Mouse (Mus musculus) neural tube, embryonic 12.5 days (tissue): ENCODE data around the gene Dcdc2a. TPM values are rescaled to one million over a fixed set of nuclear protein-coding genes. Genes with fewer than 3 reads are reported as not detected.

Experiments
- ATAC-seq: fragments of 200-750 bp; cut with Nextera tagmentation; 2 replicates; pipeline ENCODE4 v1.8.0; 2017; ENCODE audit warnings: low read depth, mild to moderate bottlenecking, moderate TSS enrichment, moderate library complexity; ENCODE audit not compliant: low FRiP score
- H3K27ac ChIP-seq: fragments of 300-500 bp; sonication (generic); 2 replicates; pipeline ENCODE4 v1.5.1; 2016
- H3K27me3 ChIP-seq: fragments of 300-500 bp; sonication (generic); replicated peaks from 2 replicates; pipeline ENCODE4 v1.6.1; 2016; ENCODE audit warnings: mild to moderate bottlenecking
- H3K36me3 ChIP-seq: fragments of 300-500 bp; sonication (generic); 2 replicates; pipeline ENCODE4 v1.6.1; 2016; ENCODE audit warnings: mild to moderate bottlenecking
- H3K4me1 ChIP-seq: fragments of 300-500 bp; sonication (generic); 2 replicates; pipeline ENCODE4 v1.6.1; 2016
- H3K4me2 ChIP-seq: fragments of 300-500 bp; sonication (generic); replicated peaks from 2 replicates; pipeline ENCODE4 v1.6.1; 2016; ENCODE audit warnings: mild to moderate bottlenecking
- H3K4me3 ChIP-seq: fragments of 300-500 bp; sonication (generic); 2 replicates; pipeline ENCODE4 v1.5.1; 2016
- H3K9ac ChIP-seq: fragments of 300-500 bp; sonication (generic); 2 replicates; pipeline ENCODE4 v1.6.1; 2016; ENCODE audit warnings: mild to moderate bottlenecking
- H3K9me3 ChIP-seq: fragments of 300-500 bp; sonication (generic); 2 replicates; pipeline ENCODE4 v1.6.1; 2016; ENCODE audit warnings: mild to moderate bottlenecking
- WGBS: fragments of 180-500 bp; shearing (Covaris S2); methylation state at CpG from one replicate; pipeline ENCODE4 v1.1.7; 2016; 5-methylcytosine and 5-hydroxymethylcytosine counted together
- polyA plus RNA-seq: library from polyadenylated mRNA; unstranded; fragments of >200 nt; fragmentation: Nextera tagmentation; extraction: Ambion mirVana; gene quantifications from 2 replicates; pipeline ENCODE4 v1.2.1, GENCODE M21; 2016

The Dcdc2a gene
- polyA plus RNA-seq, 1 experiment from 2014 or later, result 2.9 TPM

GRCm38 (mm10) chr13:25144093-25144492 lies 88.3 kb downstream of the Dcdc2a start:
- ATAC-seq, result no peak
- 72% methylated on average over 2 of the region's 2 CpGs for WGBS
- H3K27ac ChIP-seq, result no peak overlapping the region
- H3K9me3 ChIP-seq, result no peaks in the 10 kb centered on the region
- no peaks in the 10 kb centered on the region for H3K4me1 ChIP-seq
- no peak overlapping the region for H3K9ac ChIP-seq
- no peaks in the 10 kb centered on the region for H3K27me3 ChIP-seq
- H3K4me3 ChIP-seq, result no peak overlapping the region
- H3K4me2 ChIP-seq, result no peak overlapping the region
- H3K36me3 ChIP-seq, result no peaks in the 10 kb centered on the region

- ATAC-seq, result no peak
- 84% methylated on average over 2 of the region's 2 CpGs for WGBS
Measured at GRCm38 (mm10) chr13:25146232-25146631, 90.4 kb downstream of the Dcdc2a start.

DNA sequence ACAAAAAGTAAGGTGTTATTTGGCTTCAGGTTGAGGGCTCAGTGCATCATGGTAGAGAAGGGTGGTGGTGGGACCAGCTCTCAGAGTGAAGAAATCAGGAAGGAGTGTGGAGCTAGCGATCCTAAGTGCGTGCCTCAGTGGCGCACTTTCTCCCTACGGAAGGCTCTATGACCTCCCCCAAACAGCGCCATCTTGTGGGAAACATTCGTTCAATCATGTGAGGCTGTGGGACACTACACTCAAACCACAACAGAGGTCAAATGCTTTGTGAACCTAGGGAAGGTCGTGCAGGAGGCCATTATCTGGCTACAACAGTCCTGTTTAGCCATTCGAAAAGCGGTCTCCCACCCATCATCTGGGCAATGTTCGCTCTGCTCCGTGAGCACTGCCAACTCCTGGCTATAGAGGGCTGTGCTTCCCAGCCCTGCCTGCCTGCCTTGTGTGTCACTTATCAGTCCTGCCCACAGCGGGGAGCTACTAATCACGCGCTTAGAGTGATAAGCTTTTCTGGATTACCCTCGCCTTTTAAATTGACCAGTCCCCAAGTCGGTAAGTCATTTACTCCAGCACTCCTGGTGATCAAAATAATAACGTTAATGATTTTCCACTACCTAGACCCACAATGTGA lies 94.5 kb downstream of the Dcdc2a start:
- Histone ChIP-seq H3K36me3 (no peaks in the 10 kb centered on the region), H3K27me3 (no peaks in the 10 kb centered on the region), H3K9me3 (no peaks in the 10 kb centered on the region), H3K4me1 (no peaks in the 10 kb centered on the region), H3K27ac (no peak overlapping the region), H3K4me2 (no peak overlapping the region), H3K4me3 (no peak overlapping the region), H3K9ac (no peak overlapping the region)
- WGBS, result 38% methylated on average over 17 of the region's 17 CpGs
- no peak for ATAC-seq

More at GRCm38 (mm10) chr13:25146232-25146631, 90.4 kb downstream of the Dcdc2a start:
- Histone ChIP-seq H3K4me2 (no peak overlapping the region), H3K9me3 (no peaks in the 10 kb centered on the region), H3K9ac (no peak overlapping the region), H3K4me1 (no peaks in the 10 kb centered on the region), H3K4me3 (no peak overlapping the region), H3K27ac (no peak overlapping the region), H3K36me3 (no peaks in the 10 kb centered on the region), H3K27me3 (no peaks in the 10 kb centered on the region)

DNA sequence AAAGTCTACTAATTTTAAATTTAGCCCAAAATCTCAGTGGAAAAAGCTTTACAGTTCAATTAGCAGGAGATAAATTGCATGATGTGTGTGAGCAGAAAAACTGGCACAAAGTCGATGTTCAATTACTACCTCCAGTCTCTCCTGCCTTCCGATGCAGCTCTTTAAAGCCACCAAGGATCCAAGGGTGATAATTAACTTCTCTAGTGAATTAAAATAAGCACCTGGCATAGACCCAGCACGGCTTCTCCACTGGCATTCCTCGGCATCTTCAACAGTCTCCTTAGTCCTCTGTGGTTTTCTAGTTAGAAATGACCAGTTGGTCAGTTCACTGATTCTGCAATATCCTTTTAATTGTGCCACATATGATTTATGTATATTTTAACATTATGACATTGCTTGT lies 95.1 kb downstream of the Dcdc2a start:
- no peaks in the 10 kb centered on the region for H3K27me3 ChIP-seq
- no peak overlapping the region for H3K4me2 ChIP-seq
- no peaks in the 10 kb centered on the region for H3K4me1 ChIP-seq
- no peak overlapping the region for H3K27ac ChIP-seq
- H3K9ac ChIP-seq, result no peak overlapping the region
- no peak overlapping the region for H3K4me3 ChIP-seq
- H3K36me3 ChIP-seq, result no peaks in the 10 kb centered on the region
- no peak for ATAC-seq
- 65% methylated on average over 4 of the region's 4 CpGs for WGBS
- no peaks in the 10 kb centered on the region for H3K9me3 ChIP-seq

GRCm38 (mm10) chr13:25159917-25160316 lies 104.1 kb downstream of the Dcdc2a start:
- H3K4me2 ChIP-seq, result no peak overlapping the region
- WGBS, result 76% methylated on average over 2 of the region's 2 CpGs

GRCm38 (mm10) chr13:25160804-25161203 lies 105.0 kb downstream of the Dcdc2a start:
- H3K27ac ChIP-seq, result no peak overlapping the region
- WGBS, result 79% methylated on average over 2 of the region's 2 CpGs

More at GRCm38 (mm10) chr13:25159917-25160316, 104.1 kb downstream of the Dcdc2a start:
- no peaks in the 10 kb centered on the region for H3K9me3 ChIP-seq
- no peaks in the 10 kb centered on the region for H3K36me3 ChIP-seq
- H3K4me3 ChIP-seq, result no peak overlapping the region
- H3K27me3 ChIP-seq, result no peaks in the 10 kb centered on the region
- no peak overlapping the region for H3K9ac ChIP-seq
- ATAC-seq, result no peak
- no peaks in the 10 kb centered on the region for H3K4me1 ChIP-seq
- H3K27ac ChIP-seq, result no peak overlapping the region

DNA sequence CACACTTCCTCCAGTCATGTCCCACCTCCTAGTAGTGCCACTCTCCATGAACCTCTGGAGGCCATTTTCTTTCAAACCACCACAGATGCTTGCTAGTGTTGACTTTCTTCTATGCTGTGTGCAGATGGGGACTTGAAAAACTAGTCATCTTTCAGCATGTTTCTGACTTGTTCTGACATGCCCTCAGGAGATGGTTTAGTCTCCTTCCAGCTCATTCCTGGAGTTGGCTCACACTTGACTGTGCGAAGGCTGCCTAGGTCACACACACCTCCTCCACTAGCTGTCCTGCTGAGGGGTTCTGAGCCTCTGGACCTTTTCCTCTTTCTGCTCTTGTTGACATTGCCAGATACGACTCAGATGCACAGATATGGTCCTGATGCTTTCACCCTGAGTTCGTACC lies 106.8 kb downstream of the Dcdc2a start:
- no peak overlapping the region for H3K4me2 ChIP-seq
- H3K36me3 ChIP-seq, result no peaks in the 10 kb centered on the region
- H3K9me3 ChIP-seq, result no peaks in the 10 kb centered on the region
- H3K27me3 ChIP-seq, result no peaks in the 10 kb centered on the region
- no peak overlapping the region for H3K4me3 ChIP-seq
- no peak for ATAC-seq
- no peaks in the 10 kb centered on the region for H3K4me1 ChIP-seq
- no peak overlapping the region for H3K27ac ChIP-seq
- H3K9ac ChIP-seq, result no peak overlapping the region
- WGBS, result 91% methylated on average over 3 of the region's 3 CpGs

More at GRCm38 (mm10) chr13:25160804-25161203, 105.0 kb downstream of the Dcdc2a start:
- H3K36me3 ChIP-seq, result no peaks in the 10 kb centered on the region
- no peaks in the 10 kb centered on the region for H3K4me1 ChIP-seq
- no peak for ATAC-seq
- H3K4me2 ChIP-seq, result no peak overlapping the region
- no peak overlapping the region for H3K4me3 ChIP-seq
- H3K9ac ChIP-seq, result no peak overlapping the region
- H3K9me3 ChIP-seq, result no peaks in the 10 kb centered on the region
- H3K27me3 ChIP-seq, result no peaks in the 10 kb centered on the region

- H3K27ac ChIP-seq, result no peak overlapping the region
- ATAC-seq, result no peak
- H3K4me1 ChIP-seq, result no peaks in the 10 kb centered on the region
- H3K27me3 ChIP-seq, result no peaks in the 10 kb centered on the region
- no peak overlapping the region for H3K4me2 ChIP-seq
- H3K36me3 ChIP-seq, result no peaks in the 10 kb centered on the region
- H3K9ac ChIP-seq, result no peak overlapping the region
- 89% methylated on average over 3 of the region's 3 CpGs for WGBS
- no peaks in the 10 kb centered on the region for H3K9me3 ChIP-seq
- H3K4me3 ChIP-seq, result no peak overlapping the region
Measured at GRCm38 (mm10) chr13:25168891-25169290, 113.1 kb downstream of the Dcdc2a start.

- Histone ChIP-seq H3K27me3 (no peaks in the 10 kb centered on the region), H3K27ac (no peak overlapping the region), H3K4me3 (no peak overlapping the region), H3K9me3 (no peaks in the 10 kb centered on the region), H3K4me2 (no peak overlapping the region), H3K4me1 (no peaks in the 10 kb centered on the region), H3K36me3 (no peaks in the 10 kb centered on the region), H3K9ac (no peak overlapping the region)
- WGBS, result 90% methylated on average over 1 of the region's 1 CpGs
- ATAC-seq, result no peak
Measured at GRCm38 (mm10) chr13:25177835-25178234, 122.0 kb downstream of the Dcdc2a start.

GRCm38 (mm10) chr13:25178236-25179001 lies 122.6 kb downstream of the Dcdc2a start:
- H3K27me3 ChIP-seq, result no peaks in the 10 kb centered on the region
- H3K9me3 ChIP-seq, result no peaks in the 10 kb centered on the region
- no peak overlapping the region for H3K4me3 ChIP-seq
- no peak overlapping the region for H3K4me2 ChIP-seq
- no peak overlapping the region for H3K9ac ChIP-seq
- no peak overlapping the region for H3K27ac ChIP-seq
- 73% methylated on average over 4 of the region's 4 CpGs for WGBS
- ATAC-seq, result no peak
- no peaks in the 10 kb centered on the region for H3K36me3 ChIP-seq
- H3K4me1 ChIP-seq, result no peaks in the 10 kb centered on the region

DNA sequence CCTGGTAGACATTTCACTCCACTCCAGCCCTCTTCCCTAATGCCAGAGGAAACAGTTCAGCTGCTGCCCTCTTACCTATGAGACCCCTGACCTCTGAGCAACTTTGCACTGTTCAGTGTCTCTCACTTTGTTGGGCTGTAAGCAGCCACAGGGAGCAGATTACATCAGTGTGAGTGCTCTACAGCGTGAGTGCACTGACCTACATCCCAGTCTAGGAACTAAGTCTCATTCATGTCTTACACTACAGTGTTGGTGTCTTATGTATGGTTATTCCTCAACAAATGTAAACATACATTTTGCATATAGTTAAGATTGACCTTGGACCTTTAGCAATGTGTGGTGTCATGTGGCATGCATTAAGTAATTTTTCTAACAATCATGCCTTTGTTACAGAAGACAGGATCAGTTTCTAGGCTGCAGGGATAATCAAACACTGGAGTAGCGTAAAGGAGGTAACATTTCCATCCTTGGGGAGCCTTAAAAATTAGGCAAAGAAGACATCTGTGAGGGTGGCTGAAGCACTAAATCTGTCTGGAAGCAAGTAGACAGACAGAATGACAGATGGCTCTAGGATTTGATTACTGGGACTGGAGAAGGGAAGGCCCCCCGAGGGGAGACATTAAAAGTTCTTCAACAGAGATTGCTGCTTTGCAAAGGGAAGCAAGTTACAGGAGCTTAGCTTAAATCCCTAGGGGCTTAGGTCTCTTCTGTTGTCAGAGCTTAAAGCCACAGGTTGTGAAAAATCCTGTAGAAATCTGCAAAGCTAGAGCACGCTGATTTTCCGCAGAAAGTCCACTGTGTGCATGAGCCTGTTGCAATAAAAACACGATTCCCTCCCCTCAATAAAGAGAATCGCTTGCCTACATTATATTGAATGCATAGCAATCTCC lies 130.9 kb downstream of the Dcdc2a start:
- peak; percentile 33; the same call in 1 of the 2 replicates for ATAC-seq
- no peak overlapping the region for H3K27ac ChIP-seq
- peak overlapping the region; percentile 46 for H3K4me2 ChIP-seq
- WGBS, result 12% methylated on average over 7 of the region's 7 CpGs
- H3K9me3 ChIP-seq, result no peaks in the 10 kb centered on the region
- no peak overlapping the region for H3K4me3 ChIP-seq
- H3K4me1 ChIP-seq, result peaks cover 11% of the 10 kb centered on the region; the same call in 1 of the 2 replicates
- H3K36me3 ChIP-seq, result no peaks in the 10 kb centered on the region
- no peaks in the 10 kb centered on the region for H3K27me3 ChIP-seq
- no peak overlapping the region for H3K9ac ChIP-seq

DNA sequence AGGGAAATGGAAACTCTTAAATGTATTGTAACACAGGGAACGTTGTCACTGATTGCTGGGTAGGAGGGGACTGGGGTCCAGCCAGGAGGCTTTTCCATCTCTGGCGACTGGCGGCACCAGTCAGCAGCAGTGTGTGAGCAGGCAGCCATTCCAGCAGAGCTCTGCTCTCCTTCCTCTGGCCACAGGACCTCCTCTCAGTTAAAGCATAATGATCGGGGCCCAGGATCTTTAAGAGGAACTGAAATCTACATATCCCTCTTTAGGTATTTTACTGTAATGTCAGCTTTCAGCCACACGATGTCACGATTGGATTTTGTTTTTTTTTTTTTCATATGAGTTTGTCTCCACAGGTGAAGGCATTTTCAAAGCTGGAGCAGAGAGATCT lies 131.5 kb downstream of the Dcdc2a start:
- Histone ChIP-seq H3K4me1 (peaks cover 11% of the 10 kb centered on the region; the same call in 1 of the 2 replicates), H3K9ac (no peak overlapping the region), H3K27ac (no peak overlapping the region), H3K27me3 (no peaks in the 10 kb centered on the region), H3K9me3 (no peaks in the 10 kb centered on the region), H3K4me3 (no peak overlapping the region), H3K36me3 (no peaks in the 10 kb centered on the region), H3K4me2 (peak overlapping the region; percentile 46)
- 0 out of 2 replicates have a peak, but pooled peaks have one; percentile 41 for ATAC-seq
- 12% methylated on average over 6 of the region's 6 CpGs for WGBS
